Mouse (Mus musculus): ENCODE results near the gene Trex2.

Trex2 gene

GRCm38 (mm10) chrX:73435252-73435651 is at the start of gene Trex2:
TSS of gene Trex2 (minus strand) at chrX:73435344.
- DNase-seq: no peak

- no peak for DNase-seq
These were observed 49.7 kb upstream of the Trex2 start for GRCm38 (mm10) chrX:73484870-73485269.

- no peak for DNase-seq
These were observed 48.9 kb upstream of the Trex2 start for GRCm38 (mm10) chrX:73484076-73484475.

GRCm38 (mm10) chrX:73483484-73483810 is 48.3 kb upstream of the Trex2 start, which contains the start of gene Bgn:
TSS of gene Bgn (plus strand) at chrX:73483602.
- no peak for DNase-seq

GRCm38 (mm10) chrX:73482643-73483483 is 47.7 kb upstream of the Trex2 start:
- no peak for DNase-seq

GRCm38 (mm10) chrX:73480334-73480733 is 45.2 kb upstream of the Trex2 start:
- no peak for DNase-seq

GRCm38 (mm10) chrX:73479656-73480055 is 44.5 kb upstream of the Trex2 start:
- no peak for DNase-seq

GRCm38 (mm10) chrX:73477500-73477899 is 42.4 kb upstream of the Trex2 start:
- no peak for DNase-seq

- no peak for DNase-seq
These were observed 41.5 kb upstream of the Trex2 start for GRCm38 (mm10) chrX:73476621-73477020.

- no peak for DNase-seq
These were observed 40.6 kb upstream of the Trex2 start for GRCm38 (mm10) chrX:73475658-73476256.

GRCm38 (mm10) chrX:73474340-73475165 is 39.4 kb upstream of the Trex2 start:
- DNase-seq: no peak

- DNase-seq: no peak
These were observed 36.6 kb upstream of the Trex2 start for GRCm38 (mm10) chrX:73471764-73472163.

GRCm38 (mm10) chrX:73468752-73469151 is 33.6 kb upstream of the Trex2 start:
- no peak for DNase-seq

GRCm38 (mm10) chrX:73468330-73468729 is 33.2 kb upstream of the Trex2 start:
- DNase-seq: no peak

- DNase-seq: no peak
These were observed 32.5 kb upstream of the Trex2 start for GRCm38 (mm10) chrX:73467446-73468241.

GRCm38 (mm10) chrX:73465483-73466186 is 30.5 kb upstream of the Trex2 start:
- DNase-seq: no peak

- DNase-seq: no peak
These were observed 25.6 kb upstream of the Trex2 start for GRCm38 (mm10) chrX:73460792-73461191.

GRCm38 (mm10) chrX:73458877-73459392 is 23.8 kb upstream of the Trex2 start, which contains the start of gene Haus7:
TSS of gene Haus7 (minus strand) at chrX:73459044.
- DNase-seq: peak; percentile 96

- DNase-seq: peak; percentile 50
These were observed 16.8 kb upstream of the Trex2 start for GRCm38 (mm10) chrX:73451949-73452348.

GRCm38 (mm10) chrX:73441428-73441827 is 6.3 kb upstream of the Trex2 start:
- DNase-seq: no peak

GRCm38 (mm10) chrX:73432850-73433249 is 2.3 kb downstream of the Trex2 start:
- DNase-seq: no peak

GRCm38 (mm10) chrX:73430036-73430435 is 5.1 kb downstream of the Trex2 start:
- DNase-seq: no peak

Data from cerebellum, adult 9-11 months (tissue).